Mouse (Mus musculus): ENCODE results near the gene Olfr556. TPM values are rescaled to one million over a fixed set of nuclear protein-coding genes. Genes with fewer than 3 reads are reported as not detected.

Olfr556 gene
- total RNA-seq, 2 experiments from 2014 or later: not detected

Other genes with a start within 250 kb of the Olfr556 start
- gene Rrm1, start 223.2 kb upstream of the Olfr556 start, total RNA-seq (2021): 10 to 100 TPM; 14.7 to 17.0 TPM
- not detected for gene Olfr543, start 183.2 kb upstream of the Olfr556 start, total RNA-seq (2021)
- gene Olfr544, start 176.6 kb upstream of the Olfr556 start, total RNA-seq (2021): not detected
- gene Olfr545, start 165.3 kb upstream of the Olfr556 start, total RNA-seq (2021): not detected
- not detected for gene Olfr547, start 130.2 kb upstream of the Olfr556 start, total RNA-seq (2021)
- not detected for gene Olfr548-ps1, start 124.0 kb upstream of the Olfr556 start, total RNA-seq (2021)
- not detected for gene Olfr549, start 115.0 kb upstream of the Olfr556 start, total RNA-seq (2021)
- 1 to 10 TPM; 3.5 to 3.7 TPM for gene Trim21, start 99.4 kb upstream of the Olfr556 start, total RNA-seq (2021)
- gene Olfr550, start 93.5 kb upstream of the Olfr556 start, total RNA-seq (2021): under 1 TPM; 0.14 to 0.22 TPM
- not detected for gene Olfr551, start 73.0 kb upstream of the Olfr556 start, total RNA-seq (2021)
- under 1 TPM in 1 of 2 experiments, not detected in 1; 0.16 TPM for gene Olfr552, start 67.1 kb upstream of the Olfr556 start, total RNA-seq (2021)
- not detected for gene Olfr553, start 46.7 kb upstream of the Olfr556 start, total RNA-seq (2021)
- not detected for gene Olfr554, start 26.5 kb upstream of the Olfr556 start, total RNA-seq (2021)
- not detected for gene Olfr555, start 6.1 kb upstream of the Olfr556 start, total RNA-seq (2021)
- 1 to 10 TPM; 4.0 to 4.2 TPM for gene Trim68, start 22.4 kb downstream of the Olfr556 start, total RNA-seq (2021)
- gene Olfr557, start 31.0 kb downstream of the Olfr556 start, total RNA-seq (2021): not detected
- 1 to 10 TPM; 2.5 to 2.6 TPM for gene Olfr558, start 37.3 kb downstream of the Olfr556 start, total RNA-seq (2021)
- not detected for gene Olfr33, start 54.2 kb downstream of the Olfr556 start, total RNA-seq (2021)
- gene Olfr559, start 62.6 kb downstream of the Olfr556 start, total RNA-seq (2021): not detected
- not detected for gene Olfr560, start 94.5 kb downstream of the Olfr556 start, total RNA-seq (2021)
- gene Olfr78, start 94.6 kb downstream of the Olfr556 start, total RNA-seq (2021): under 1 TPM; 0.66 to 0.69 TPM
- not detected for gene Olfr561, start 106.3 kb downstream of the Olfr556 start, total RNA-seq (2021)
- not detected for gene Olfr564, start 138.6 kb downstream of the Olfr556 start, total RNA-seq (2021)
- not detected for gene Olfr566, start 193.9 kb downstream of the Olfr556 start, total RNA-seq (2021)
- gene Olfr568, start 212.2 kb downstream of the Olfr556 start, total RNA-seq (2021): not detected
- not detected for gene Olfr569, start 226.0 kb downstream of the Olfr556 start, total RNA-seq (2021)
- gene Olfr570, start 229.7 kb downstream of the Olfr556 start, total RNA-seq (2021): not detected